Mouse (Mus musculus): ENCODE measurements around the gene Nagpa.

GRCm38 (mm10) chr16:5232982-5233381 is 29.2 kb upstream of the Nagpa start:
- TF ChIP-seq GATA1 (IDR thresholded peaks at IDR 0.05; ENCODE audit: low read length) (no peak), TAL1 (IDR thresholded peaks at IDR 0.05; ENCODE audit: low read length) (no peak)
